Mouse (Mus musculus) forebrain, embryonic 13.5 days (tissue): ENCODE results near the gene 4930535I16Rik. TPM values are rescaled to one million over a fixed set of nuclear protein-coding genes. Genes with fewer than 3 reads are reported as not detected.
"Not testable (repeated sequence)": the region's sequence is repeated elsewhere in the genome, so short reads cannot be mapped to it uniquely, and the experiment has no call there.

ENCODE experiments used
- ATAC-seq: fragments of 200-750 bp; cut with Nextera tagmentation; 2 replicates; pipeline ENCODE4 v1.8.0; 2017
- H3K27ac ChIP-seq: fragments of 300-500 bp; sonication (generic); 2 replicates; pipeline ENCODE4 v1.5.1; 2015; ENCODE audit warnings: inconsistent platforms, mild to moderate bottlenecking, moderate library complexity
- H3K27me3 ChIP-seq: fragments of 300-500 bp; sonication (generic); 2 replicates; pipeline ENCODE4 v1.6.1; 2015; ENCODE audit warnings: mild to moderate bottlenecking, inconsistent platforms
- H3K36me3 ChIP-seq: fragments of 300-500 bp; sonication (generic); 2 replicates; pipeline ENCODE4 v1.6.1; 2015; ENCODE audit warnings: mild to moderate bottlenecking, inconsistent platforms; ENCODE audit not compliant: poor library complexity, severe bottlenecking
- H3K4me1 ChIP-seq: fragments of 300-500 bp; sonication (generic); 2 replicates; pipeline ENCODE4 v1.6.1; 2015; ENCODE audit warnings: inconsistent platforms
- H3K4me2 ChIP-seq: fragments of 300-500 bp; sonication (generic); 2 replicates; pipeline ENCODE4 v1.6.1; 2015; ENCODE audit warnings: inconsistent platforms, mild to moderate bottlenecking, moderate library complexity
- H3K4me3 ChIP-seq: fragments of 300-500 bp; sonication (generic); 2 replicates; pipeline ENCODE4 v1.5.1; 2015; ENCODE audit warnings: mild to moderate bottlenecking, inconsistent platforms
- H3K9ac ChIP-seq: fragments of 300-500 bp; sonication (generic); 2 replicates; pipeline ENCODE4 v1.6.1; 2015; ENCODE audit warnings: mild to moderate bottlenecking, inconsistent platforms
- H3K9me3 ChIP-seq: fragments of 300-500 bp; sonication (generic); replicated peaks from 2 replicates; pipeline ENCODE4 v1.6.1; 2016; ENCODE audit warnings: inconsistent platforms
- WGBS: fragments of 180-500 bp; shearing (Covaris S2); methylation state at CpG from one replicate; pipeline ENCODE4 v1.1.7; 2015; 5-methylcytosine and 5-hydroxymethylcytosine counted together
- polyA plus RNA-seq: library from polyadenylated mRNA; unstranded; fragments of >200 nt; fragmentation: Nextera tagmentation; extraction: Ambion mirVana; gene quantifications from 2 replicates; pipeline ENCODE4 v1.2.1, GENCODE M21; 2015

Gene 4930535I16Rik
- not detected in 2 replicates for polyA plus RNA-seq

DNA sequence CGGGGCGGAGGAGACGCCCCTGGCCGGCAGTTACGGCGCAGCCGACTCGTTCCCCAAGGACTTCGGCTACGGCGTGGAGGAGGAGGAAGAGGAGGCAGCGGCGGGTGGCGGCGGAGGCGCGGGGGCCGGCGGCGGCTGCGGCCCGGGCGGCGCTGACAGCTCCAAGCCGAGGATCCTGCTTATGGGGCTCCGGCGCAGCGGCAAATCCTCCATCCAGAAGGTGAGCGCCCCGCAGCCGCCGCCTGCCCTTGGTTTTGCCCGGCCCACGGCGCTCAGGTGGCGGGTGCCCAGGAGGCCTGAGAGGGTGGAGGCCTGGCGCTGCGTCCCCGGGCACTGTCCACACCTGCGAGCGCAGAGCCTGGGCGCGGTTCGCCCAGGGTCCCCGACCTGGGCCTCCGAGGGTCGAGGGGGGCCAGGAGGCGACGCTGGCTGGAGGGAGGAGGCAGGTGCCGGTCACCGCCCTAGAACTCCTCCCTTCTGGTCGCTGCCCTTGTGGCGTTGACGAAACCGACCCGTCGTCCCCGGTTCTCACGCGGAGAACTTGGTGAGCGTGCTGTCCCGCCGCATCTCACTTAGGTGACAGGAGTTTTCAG, at the start of gene 4930535I16Rik:
Gene 4930535I16Rik, minus strand, starts transcription at position 475 of the 593 bp plus-strand sequence.
- Histone ChIP-seq H3K27ac (peak within 1 kb of the TSS; percentile 78), H3K4me1 (peaks cover 31% of the 10 kb centered on the region), H3K9ac (peak within 1 kb of the TSS; percentile 97), H3K4me2 (peak within 1 kb of the TSS; percentile 96), H3K9me3 (no peaks in the 10 kb centered on the region), H3K27me3 (no peaks in the 10 kb centered on the region), H3K4me3 (peak within 1 kb of the TSS; percentile 100), H3K36me3 (peaks cover 31% of the 10 kb centered on the region)
- WGBS = 0% methylated on average over 38 of the region's 63 CpGs
- peak; percentile 48; the same call in 1 of the 2 replicates for ATAC-seq

DNA sequence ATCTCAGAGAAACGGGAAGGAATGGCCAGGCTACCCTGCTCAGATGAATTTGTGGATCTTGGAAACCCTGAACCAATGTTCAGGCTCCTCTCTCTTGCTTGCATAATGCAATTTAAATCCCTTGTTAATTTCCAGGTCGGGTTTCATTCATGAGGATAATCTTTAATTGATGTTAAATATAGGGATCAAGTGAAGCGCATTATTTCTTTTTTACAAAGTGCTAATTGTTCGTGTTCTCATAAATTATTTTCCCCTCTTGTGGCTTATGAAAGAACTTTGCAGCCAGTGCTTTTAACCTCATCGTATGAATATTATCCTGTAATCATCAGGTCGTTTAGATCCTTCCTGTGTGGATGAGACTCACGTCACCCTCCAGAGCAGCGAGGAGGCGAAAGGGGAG, 44.9 kb upstream of the 4930535I16Rik start:
- Histone ChIP-seq H3K9me3 (no peaks in the 10 kb centered on the region), H3K4me1 (peaks cover 15% of the 10 kb centered on the region), H3K9ac (no peak overlapping the region), H3K27ac (no peak overlapping the region), H3K4me2 (no peak overlapping the region), H3K36me3 (no peaks in the 10 kb centered on the region), H3K4me3 (no peak overlapping the region), H3K27me3 (peaks cover 28% of the 10 kb centered on the region)
- no peak for ATAC-seq
- 26% methylated on average over 9 of the region's 9 CpGs for WGBS

DNA sequence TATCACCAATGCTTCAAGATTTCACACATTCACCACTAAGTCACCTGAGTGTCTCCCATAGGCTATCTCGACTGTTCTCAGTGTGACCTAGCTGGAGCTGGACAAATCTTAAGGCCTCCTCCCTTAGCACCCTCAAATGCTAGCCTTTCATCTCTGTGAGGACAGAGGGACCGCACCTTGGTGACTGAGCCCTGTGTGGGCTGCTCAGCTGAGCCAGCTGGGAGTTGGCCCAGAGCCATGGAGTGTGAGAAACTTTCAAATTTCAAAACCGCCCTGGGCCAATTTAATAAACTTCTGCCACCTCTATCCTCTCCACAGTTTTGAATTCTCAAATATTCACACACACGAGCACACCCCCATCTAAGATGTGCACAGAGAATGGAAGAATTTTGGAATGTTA, 43.1 kb upstream of the 4930535I16Rik start:
- H3K36me3 ChIP-seq = no peaks in the 10 kb centered on the region
- no peak overlapping the region for H3K27ac ChIP-seq
- no peak overlapping the region for H3K9ac ChIP-seq
- H3K4me3 ChIP-seq = no peak overlapping the region
- H3K9me3 ChIP-seq = no peaks in the 10 kb centered on the region
- ATAC-seq = no peak
- H3K27me3 ChIP-seq = peaks cover 36% of the 10 kb centered on the region
- 69% methylated on average over 4 of the region's 4 CpGs for WGBS
- no peak overlapping the region for H3K4me2 ChIP-seq
- H3K4me1 ChIP-seq = peaks cover 24% of the 10 kb centered on the region

- H3K4me3 ChIP-seq = no peak overlapping the region
- no peak overlapping the region for H3K4me2 ChIP-seq
- no peak overlapping the region for H3K9ac ChIP-seq
- H3K9me3 ChIP-seq = no peaks in the 10 kb centered on the region
- H3K27me3 ChIP-seq = peaks cover 38% of the 10 kb centered on the region
- H3K4me1 ChIP-seq = peaks cover 22% of the 10 kb centered on the region
- ATAC-seq = no peak
- H3K36me3 ChIP-seq = no peaks in the 10 kb centered on the region
- WGBS = 73% methylated on average over 4 of the region's 4 CpGs
- H3K27ac ChIP-seq = no peak overlapping the region
Observed at GRCm38 (mm10) chr4:123957891-123958290, 40.1 kb upstream of the 4930535I16Rik start.

DNA sequence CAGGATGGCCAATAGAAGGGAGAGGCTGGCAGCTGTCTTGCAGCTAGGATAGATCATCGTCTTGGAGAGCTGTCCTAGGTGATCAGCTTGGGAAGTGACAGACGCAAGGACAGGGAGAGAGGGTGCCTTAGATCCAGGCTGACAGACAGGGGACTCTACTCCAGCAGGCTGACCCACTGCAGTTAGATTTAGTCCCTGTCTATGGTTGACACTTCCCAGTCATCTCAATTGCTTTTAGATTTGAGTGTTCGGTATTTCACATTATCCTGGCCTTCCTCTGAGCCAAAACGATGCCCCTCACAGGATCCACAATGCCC, 39.6 kb upstream of the 4930535I16Rik start:
- no peak overlapping the region for H3K27ac ChIP-seq
- no peaks in the 10 kb centered on the region for H3K9me3 ChIP-seq
- ATAC-seq = no peak
- H3K4me3 ChIP-seq = no peak overlapping the region
- peaks cover 38% of the 10 kb centered on the region for H3K27me3 ChIP-seq
- no peak overlapping the region for H3K9ac ChIP-seq
- H3K36me3 ChIP-seq = no peaks in the 10 kb centered on the region
- H3K4me2 ChIP-seq = peak overlapping the region; percentile 46
- 55% methylated on average over 4 of the region's 4 CpGs for whole genome bisulfite sequencing
- H3K4me1 ChIP-seq = peaks cover 17% of the 10 kb centered on the region; the same call in 1 of the 2 replicates

DNA sequence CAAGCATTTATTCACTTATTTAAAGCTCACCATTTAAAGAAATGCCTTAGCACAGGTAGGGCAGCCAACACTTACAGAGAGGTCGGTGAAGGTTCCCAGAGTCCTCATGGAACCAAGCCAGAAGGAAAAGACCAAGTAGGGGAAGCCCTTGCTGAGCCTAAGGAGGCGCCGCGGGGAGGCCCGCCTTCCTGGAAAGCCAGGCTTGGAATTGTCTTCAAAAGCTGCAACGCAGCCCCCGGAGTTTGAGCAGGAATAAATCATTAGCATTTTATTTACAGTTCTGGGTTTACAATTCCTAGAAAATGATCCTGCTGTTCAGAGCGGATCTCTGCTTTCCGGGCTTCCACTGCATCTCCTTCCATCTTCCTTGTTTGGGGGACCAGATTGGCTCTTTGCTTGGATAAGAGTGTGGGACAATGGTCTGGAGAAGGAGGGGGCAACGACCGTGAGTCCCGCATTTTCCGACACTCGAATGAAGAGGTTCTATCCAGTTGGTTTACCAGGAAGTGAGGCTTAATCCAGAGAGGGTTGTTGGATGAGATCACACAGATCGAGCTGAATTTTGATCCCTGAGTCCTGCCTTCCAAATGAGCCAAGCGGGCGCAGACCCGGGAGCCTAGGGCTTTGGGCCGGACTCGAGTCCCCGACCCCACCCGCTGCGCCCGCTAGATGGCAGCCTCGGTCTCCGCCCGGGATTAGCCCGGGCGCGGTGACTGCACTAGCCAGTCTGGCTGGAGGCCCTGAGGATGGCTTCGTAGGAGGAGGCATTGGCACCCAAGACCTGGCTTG, 39.1 kb upstream of the 4930535I16Rik start:
- H3K9ac ChIP-seq = peak overlapping the region; percentile 9; the same call in 1 of the 2 replicates

GRCm38 (mm10) chr4:123952059-123952458, 34.2 kb upstream of the 4930535I16Rik start:
- peaks cover 14% of the 10 kb centered on the region; the same call in 1 of the 2 replicates for H3K4me1 ChIP-seq
- H3K9me3 ChIP-seq = no peaks in the 10 kb centered on the region
- WGBS = 53% methylated on average over 7 of the region's 8 CpGs
- no peak overlapping the region for H3K4me3 ChIP-seq
- H3K4me2 ChIP-seq = no peak overlapping the region
- peaks cover 26% of the 10 kb centered on the region for H3K27me3 ChIP-seq
- no peak overlapping the region for H3K9ac ChIP-seq
- H3K36me3 ChIP-seq = no peaks in the 10 kb centered on the region
- H3K27ac ChIP-seq = no peak overlapping the region
- ATAC-seq = no peak

More for the DNA sequence above, 39.1 kb upstream of the 4930535I16Rik start:
- 5% methylated on average over 31 of the region's 31 CpGs for WGBS
- Histone ChIP-seq H3K9me3 (no peaks in the 10 kb centered on the region), H3K36me3 (no peaks in the 10 kb centered on the region), H3K27me3 (peaks cover 38% of the 10 kb centered on the region), H3K4me1 (peaks cover 16% of the 10 kb centered on the region; the same call in 1 of the 2 replicates), H3K4me2 (peak overlapping the region; percentile 46), H3K27ac (no peak overlapping the region), H3K4me3 (no peak overlapping the region)
- peak; percentile 90 for ATAC-seq

GRCm38 (mm10) chr4:123949649-123950048, 31.8 kb upstream of the 4930535I16Rik start:
- Histone ChIP-seq H3K36me3 (no peaks in the 10 kb centered on the region), H3K4me2 (no peak overlapping the region), H3K9ac (no peak overlapping the region), H3K27me3 (peaks cover 11% of the 10 kb centered on the region), H3K4me3 (no peak overlapping the region), H3K4me1 (0 out of 2 replicates have a peak, but pooled peaks cover 6% of the 10 kb centered on the region), H3K9me3 (no peaks in the 10 kb centered on the region), H3K27ac (no peak overlapping the region)
- WGBS = 81% methylated on average over 10 of the region's 10 CpGs
- ATAC-seq = no peak

GRCm38 (mm10) chr4:123948901-123949300, 31.1 kb upstream of the 4930535I16Rik start:
- ATAC-seq = no peak
- 69% methylated on average over 6 of the region's 6 CpGs for WGBS
- H3K27ac ChIP-seq = no peak overlapping the region

DNA sequence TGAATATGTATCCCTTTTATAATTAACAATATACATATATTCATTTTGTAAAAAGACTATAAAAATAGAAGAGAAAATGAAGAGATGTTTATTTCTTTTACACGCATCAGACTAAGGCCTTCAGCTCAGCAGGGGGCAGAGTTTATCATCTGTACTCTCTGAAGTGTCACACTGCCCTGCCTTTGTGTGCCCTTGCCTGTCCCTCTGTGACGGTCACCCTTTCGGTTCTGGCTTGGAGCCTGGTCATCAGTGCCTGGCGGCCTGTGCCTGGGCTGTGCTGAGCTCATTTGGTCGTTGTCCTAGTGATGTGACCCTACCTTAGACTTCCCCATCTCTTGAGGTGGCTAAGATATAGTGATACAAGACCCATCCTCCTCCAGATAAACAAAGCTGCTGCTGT, 29.3 kb upstream of the 4930535I16Rik start:
- Histone ChIP-seq H3K4me1 (0 out of 2 replicates have a peak, but pooled peaks cover 6% of the 10 kb centered on the region), H3K36me3 (no peaks in the 10 kb centered on the region), H3K27me3 (peaks cover 5% of the 10 kb centered on the region), H3K27ac (no peak overlapping the region), H3K9ac (no peak overlapping the region), H3K9me3 (no peaks in the 10 kb centered on the region), H3K4me3 (no peak overlapping the region), H3K4me2 (no peak overlapping the region)
- 68% methylated on average over 5 of the region's 5 CpGs for WGBS
- ATAC-seq = no peak

More at GRCm38 (mm10) chr4:123948901-123949300, 31.1 kb upstream of the 4930535I16Rik start:
- 0 out of 2 replicates have a peak, but pooled peaks cover 6% of the 10 kb centered on the region for H3K4me1 ChIP-seq
- H3K36me3 ChIP-seq = no peaks in the 10 kb centered on the region
- no peaks in the 10 kb centered on the region for H3K9me3 ChIP-seq
- no peak overlapping the region for H3K4me2 ChIP-seq
- no peak overlapping the region for H3K4me3 ChIP-seq
- H3K9ac ChIP-seq = no peak overlapping the region
- peaks cover 11% of the 10 kb centered on the region for H3K27me3 ChIP-seq

GRCm38 (mm10) chr4:123946701-123947100, 28.9 kb upstream of the 4930535I16Rik start:
- Histone ChIP-seq H3K4me2 (no peak overlapping the region), H3K27me3 (peaks cover 5% of the 10 kb centered on the region), H3K9ac (no peak overlapping the region), H3K4me3 (no peak overlapping the region), H3K27ac (no peak overlapping the region), H3K4me1 (0 out of 2 replicates have a peak, but pooled peaks cover 3% of the 10 kb centered on the region), H3K9me3 (no peaks in the 10 kb centered on the region), H3K36me3 (no peaks in the 10 kb centered on the region)
- WGBS = 62% methylated on average over 4 of the region's 4 CpGs
- no peak for ATAC-seq

DNA sequence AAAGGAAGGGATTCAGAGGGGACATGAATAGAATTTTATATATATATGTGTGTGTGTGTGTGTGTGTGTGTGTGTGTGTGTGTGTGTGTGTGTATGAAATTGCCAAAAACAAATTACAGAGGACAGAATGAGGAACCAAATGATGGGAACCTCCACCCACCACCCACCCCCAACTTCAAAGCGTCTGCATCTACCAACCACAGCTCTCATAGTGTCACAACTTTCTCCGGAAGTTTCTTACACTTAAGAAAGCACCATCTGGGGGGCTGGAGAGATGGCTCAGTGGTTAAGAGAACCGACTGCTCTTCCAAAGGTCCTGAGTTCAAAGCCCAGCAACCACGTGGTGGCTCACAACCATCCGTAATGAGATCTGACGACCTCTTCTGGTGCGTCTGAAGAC, 23.1 kb upstream of the 4930535I16Rik start:
- not testable (repeated sequence) for H3K4me2 ChIP-seq, H3K27ac ChIP-seq, H3K4me3 ChIP-seq, ATAC-seq, H3K9ac ChIP-seq, H3K9me3 ChIP-seq, H3K27me3 ChIP-seq, H3K4me1 ChIP-seq
- peaks cover 16% of the 10 kb centered on the region for H3K36me3 ChIP-seq
- 76% methylated on average over 7 of the region's 7 CpGs for WGBS
